Mouse (Mus musculus) adipocyte (in vitro differentiated cells): ENCODE data around the gene Slc25a23.
"Not testable (repeated sequence)": the region's sequence is repeated elsewhere in the genome, so short reads cannot be mapped to it uniquely, and the experiment has no call there.

Experiments
- DNase-seq: peaks from one replicate; pipeline ENCODE4 v3.0.0-alpha.2; 2016; ENCODE audit warnings: low spot score

The Slc25a23 gene

DNA sequence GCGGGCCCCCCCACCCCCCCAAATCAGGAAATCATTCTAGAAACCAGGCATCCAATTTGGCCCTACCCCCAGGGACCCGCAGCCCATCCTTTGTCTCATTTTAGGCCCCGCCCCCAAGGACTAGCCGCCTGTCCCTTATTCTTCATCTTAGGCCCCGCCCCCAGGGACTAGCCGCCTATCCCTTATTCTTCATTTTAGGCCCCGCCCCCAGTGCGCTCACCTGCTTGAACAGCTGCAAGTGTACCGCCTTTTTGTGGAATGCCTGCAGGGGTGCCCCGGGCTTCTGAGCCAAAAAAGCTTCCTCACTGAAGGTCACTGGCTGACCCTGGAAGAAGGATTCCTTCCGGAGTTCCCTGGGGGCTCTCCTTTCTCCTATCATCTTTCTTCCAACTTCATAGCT lies 11.0 kb upstream of the Slc25a23 start:
- no peak for DNase-seq

DNA sequence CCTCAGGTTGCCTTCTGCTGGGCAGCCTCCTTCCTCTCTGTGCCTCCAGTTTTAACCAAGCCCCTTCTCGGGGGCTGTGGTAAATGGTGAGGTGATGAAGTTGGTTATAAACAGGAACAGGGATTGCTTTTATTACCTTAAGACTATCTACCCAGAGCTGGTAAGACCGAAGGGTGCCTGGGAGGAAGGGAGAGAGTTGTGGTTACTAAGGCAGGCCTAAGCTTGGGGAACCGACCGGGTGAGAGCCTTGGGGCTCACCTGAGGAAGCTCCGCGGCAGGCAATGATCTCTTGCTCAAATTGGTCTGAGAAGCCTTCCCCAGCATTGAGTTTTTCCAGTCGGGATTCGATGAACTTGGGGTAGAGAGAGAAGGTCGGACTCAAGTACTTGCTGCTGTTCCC lies 10.6 kb upstream of the Slc25a23 start:
- no peak for DNase-seq

DNA sequence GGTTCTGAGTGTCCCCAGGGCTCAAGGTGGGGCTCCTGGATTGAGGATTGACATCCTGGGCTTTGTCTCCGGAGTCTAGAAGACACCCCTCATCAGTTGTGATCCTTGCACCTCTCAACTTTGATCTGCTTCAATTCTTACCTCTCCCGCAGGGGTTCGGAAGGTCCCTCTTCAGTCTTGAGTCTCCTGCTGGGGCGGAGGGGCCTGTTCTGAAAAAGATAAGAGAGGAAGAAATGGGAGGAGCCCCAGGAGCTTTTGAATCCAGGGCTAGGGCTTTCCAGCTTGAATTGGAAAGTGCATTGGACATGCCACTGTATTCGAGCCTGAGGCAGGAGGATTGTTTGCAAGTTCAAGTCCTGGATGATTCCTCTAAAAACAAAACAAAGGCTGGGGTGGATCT lies 7.2 kb upstream of the Slc25a23 start:
- DNase-seq = no peak

DNA sequence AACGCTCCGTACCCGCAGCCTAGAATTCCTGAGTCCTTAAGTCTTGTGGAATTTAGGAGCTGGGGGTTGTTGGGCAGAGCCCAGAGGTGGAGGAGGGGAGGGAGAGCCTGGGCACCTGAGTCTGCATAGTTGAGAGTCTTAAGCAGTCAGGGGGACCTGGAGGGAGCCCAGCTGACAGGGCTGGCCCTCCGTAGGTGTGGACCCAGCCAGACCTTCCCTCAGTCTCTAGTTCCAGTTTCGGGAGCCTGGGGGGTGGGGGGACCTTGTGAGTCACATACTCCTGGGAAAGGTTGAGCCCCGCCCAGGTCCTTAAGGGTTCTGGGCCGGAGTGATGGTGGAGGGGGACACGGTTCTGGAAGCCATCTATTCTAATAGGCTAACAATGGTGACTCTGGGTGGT lies 3.4 kb upstream of the Slc25a23 start:
- no peak for DNase-seq

DNA sequence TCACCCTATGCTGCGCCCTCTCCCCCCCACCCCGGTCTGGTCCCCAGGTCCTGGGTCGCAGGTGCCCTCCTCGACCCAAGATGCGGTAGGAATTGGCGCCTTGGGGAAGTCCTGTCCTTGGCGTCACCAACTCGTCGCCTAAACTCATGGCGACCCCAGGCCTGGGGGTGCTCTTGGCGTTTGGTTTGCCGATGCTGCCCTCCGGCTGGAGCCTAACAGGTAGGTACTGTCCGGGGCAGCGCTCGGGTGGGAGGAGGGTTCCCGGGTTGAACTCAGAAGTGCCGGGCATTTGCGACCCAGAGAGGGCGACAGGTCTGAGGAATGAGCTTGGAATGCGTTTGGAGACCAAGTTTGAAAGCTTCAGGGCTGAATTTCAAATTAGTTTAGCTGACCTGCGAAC lies 2.9 kb upstream of the Slc25a23 start:
- DNase-seq = no peak

DNA sequence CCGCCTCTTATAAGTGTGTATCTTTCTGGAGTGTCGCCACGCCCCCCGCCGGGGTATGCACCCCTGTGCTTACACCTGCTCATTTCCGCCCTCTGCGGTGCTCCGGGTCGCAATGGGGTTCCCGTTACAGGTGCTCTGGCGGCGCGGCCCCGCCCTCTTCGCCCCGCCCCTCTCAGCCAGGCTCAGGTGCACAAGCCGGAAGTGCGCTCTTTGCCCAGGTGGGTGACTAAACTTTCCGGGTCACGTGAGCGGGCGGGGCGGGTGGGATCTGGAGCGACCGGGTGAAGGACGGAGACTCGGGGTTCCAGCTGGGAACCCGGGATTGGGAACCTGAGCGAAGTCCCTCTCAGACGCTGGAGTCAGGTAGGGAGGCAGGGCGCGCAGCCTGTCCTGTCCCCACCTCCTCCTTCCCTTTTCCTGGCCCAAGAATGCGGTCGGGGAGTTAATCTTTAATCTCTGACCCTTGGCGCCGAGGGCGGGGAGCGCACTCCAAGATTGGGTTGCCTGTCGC lies 2.4 kb upstream of the Slc25a23 start:
- DNase-seq = no peak

DNA sequence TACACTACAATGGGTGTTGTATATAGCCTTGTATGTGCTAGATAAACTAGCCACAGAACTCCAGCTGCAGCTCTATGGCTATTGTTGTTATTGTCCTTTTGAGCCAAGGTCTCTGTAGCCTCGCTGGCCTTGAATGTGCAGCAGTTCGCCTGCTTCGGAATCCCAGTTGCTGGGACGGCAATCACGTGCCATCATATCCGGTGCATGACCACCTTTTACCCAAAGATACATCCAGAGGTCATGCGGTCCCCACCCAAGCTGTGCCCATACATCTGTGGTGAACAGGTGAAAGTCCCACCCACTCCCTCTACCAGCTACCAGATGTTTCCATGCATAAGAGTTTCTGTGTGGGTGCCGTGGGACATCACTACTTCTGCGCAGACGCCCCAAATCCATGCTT lies 1.4 kb upstream of the Slc25a23 start:
- no peak for DNase-seq

DNA sequence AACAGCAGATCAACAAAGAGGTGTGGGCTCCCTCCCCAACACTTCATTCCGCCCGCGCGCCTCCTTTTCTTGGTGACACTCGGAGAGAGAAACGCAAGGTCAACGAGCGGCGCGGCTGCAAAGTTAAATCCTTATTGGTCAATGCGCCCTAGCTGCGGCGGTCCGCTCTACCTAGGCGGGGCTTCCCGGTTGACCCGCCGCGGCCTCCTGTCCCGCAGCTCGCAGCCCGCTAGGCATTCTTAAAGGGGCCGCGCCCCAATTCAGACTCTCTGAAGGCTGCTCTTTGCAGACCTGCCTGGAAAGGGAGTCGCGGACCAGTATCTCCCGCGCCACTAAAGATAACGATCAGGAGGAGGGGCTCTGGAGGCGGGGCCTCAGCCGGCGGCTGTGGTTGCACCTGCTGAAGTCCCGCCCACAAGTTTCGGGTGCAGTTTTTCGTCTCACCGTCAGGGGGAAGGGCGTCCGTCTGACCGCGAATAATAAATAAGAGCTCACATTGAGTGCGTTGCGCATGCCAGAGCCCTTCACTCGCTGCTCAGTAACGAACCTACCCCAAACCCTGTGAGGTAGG lies 653 bp upstream of the Slc25a23 start:
- DNase-seq = peak; percentile 63

DNA sequence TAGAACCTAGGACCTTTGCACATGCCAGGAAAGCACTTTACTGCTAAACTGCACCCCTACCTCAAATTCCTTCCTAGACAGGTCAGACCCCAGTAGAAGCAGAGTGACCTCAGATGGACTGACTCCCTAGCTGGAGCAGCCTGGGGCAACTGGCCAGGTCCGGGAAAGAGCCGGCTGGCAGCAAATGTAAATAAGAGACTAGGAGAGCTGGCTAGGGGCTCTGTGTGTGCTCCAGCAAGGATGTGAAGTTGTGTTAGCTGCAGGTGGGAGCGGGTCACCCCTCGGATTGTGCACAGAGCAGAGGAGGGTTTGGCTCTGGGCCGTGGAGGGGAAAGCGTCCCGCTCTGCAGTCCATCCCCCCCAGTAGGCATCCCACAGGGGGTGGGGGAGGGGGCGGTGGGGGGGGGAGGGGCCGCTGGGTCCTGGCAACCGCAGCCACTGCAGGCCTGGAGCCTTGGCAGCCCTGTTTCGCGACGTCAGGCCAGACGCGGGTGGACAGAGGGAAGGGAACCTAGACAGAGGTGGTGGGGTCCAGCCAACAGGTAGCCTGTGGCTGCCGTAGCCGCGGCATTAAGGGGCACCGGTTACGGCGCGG lies 675 bp downstream of the Slc25a23 start, which contains the start of gene Crb3:
Gene Crb3, plus strand, starts transcription at position 215 of the 595 bp plus-strand sequence.
- DNase-seq = no peak

DNA sequence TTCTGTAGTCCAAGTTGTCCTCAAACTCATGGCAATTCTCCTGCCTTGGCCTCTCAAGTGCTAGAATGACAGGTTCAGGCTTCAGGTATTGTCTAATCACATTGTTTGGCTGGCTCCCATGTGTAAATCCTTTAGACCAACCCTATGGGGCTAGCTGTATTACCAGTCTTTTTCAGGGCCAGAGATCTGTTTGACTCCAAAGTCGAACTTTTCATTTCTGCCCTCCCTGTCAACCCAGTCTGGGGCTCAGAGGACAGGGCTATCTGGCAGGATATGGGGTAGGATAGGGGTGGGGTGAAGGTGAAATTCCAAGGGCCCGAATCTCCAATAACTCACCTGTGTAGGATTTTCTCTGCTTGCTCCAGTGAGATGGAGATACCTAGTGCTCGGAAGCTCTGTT lies 3.4 kb downstream of the Slc25a23 start:
- no peak for DNase-seq

DNA sequence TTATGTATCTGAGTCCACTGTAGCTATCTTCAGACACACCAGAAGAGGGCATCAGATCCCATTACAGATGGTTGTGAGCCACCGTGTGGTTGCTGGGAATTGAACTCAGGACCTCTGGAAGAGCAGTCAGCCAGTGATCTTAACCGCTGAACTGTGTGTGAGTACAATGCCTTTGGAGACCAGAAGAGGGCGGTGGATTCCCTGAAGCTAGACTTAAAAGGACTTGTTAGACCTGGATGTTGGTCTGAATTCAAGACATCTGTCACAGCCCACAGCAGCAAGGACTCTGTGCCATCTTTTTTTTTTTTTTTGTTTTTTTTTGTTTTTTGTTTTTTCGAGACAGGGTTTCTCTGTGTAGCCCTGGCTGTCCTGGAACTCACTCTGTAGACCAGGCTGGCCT lies 8.0 kb downstream of the Slc25a23 start:
- DNase-seq = not testable (repeated sequence)

DNA sequence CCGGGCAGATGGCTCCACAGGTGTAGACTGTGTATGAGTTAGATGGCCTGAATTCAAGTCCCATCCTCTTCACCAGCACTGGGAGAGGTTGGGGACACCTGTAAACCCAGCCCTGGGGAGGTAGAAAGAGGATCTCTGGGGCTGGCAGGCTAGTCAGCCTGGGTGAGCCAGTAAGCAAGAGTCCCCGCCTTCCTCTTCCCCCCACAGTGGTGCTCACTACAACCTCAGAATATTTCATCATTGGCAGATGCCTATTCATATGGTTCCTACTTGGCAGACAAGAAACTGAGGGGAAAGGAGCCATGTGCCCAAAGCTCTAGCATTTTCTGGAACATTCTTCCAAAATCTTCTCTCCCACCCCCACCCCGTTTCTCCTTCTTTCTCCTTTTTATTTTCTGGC lies 10.8 kb downstream of the Slc25a23 start:
- no peak for DNase-seq

DNA sequence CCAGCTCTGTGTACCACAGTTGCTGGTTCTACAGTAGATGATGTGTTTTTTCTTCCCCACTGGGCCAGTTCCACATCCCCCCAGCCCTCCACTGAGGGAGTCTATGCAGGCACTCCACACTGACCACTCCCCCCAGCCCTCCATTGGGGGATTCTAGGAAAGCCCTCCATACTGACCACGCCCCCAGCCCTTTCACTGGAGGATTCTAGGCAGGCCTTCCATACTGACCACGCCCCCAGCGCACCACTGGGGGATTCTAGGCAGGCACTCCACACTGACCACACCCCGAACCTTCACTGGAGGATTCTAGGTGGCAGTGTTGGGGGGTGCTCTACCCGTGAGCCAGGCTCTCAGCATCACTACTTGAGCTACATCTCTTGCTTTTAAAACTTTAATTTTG lies 12.3 kb downstream of the Slc25a23 start:
- no peak for DNase-seq

DNA sequence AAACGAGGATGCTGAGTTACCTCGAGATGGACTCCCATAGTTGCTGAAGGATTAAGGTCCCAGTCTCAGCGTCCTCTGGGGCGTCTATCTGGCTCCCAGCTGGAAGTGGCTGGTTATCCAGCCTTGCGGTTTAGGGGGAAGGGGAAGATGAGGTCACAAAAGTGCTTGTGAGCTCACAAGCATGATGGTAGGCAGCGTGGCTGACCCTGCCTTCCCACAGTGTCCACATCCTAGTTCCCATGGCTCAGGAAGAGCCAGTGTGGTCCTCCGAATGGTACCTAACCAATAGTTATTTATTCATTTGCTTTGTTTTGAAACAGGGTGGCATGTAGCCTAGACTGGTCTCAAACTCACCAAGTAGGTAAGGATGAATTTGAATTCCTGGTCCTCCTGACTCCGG lies 18.1 kb downstream of the Slc25a23 start, which contains the start of gene Slc25a41:
Gene Slc25a41, minus strand, starts transcription at position 101 of the 400 bp plus-strand sequence.
- no peak for DNase-seq

DNA sequence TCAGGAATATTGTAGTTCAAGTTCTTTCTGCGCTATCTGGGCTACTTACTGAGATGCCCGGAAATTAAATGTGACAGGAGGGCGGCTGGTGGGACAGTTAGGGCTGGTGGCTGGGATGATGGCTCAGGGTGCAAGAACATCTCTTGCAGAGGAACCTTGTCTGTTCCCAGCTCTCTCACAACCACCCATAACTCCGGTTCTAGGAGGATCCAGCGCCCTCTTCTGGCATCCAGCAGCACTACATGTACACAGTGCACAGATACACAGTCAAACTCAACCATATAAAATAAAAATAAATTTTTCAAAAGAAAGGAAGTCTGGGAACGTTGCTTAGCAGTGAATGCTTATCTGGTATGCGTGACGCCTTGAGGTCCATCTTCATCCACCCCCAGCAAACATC lies 20.7 kb downstream of the Slc25a23 start:
- DNase-seq = no peak

DNA sequence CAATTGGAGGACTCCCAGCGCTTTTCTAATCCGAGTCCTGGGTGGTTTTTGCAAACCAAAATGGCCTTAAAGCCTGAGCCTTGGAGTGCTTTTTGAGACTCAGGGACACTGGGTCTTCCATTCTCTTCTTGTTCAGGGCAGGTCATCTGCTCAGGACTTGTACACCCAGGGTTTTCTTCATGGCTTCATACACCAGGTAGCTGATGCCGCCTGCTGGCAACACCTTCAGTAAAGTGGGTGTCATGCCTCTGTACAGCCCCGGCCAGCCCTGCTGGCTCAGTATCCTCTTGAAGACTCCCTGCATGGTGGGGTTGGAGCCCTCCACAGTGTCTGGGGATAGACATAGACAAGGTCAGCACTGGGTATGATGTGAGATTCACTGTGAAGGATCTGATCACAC lies 26.8 kb downstream of the Slc25a23 start:
- DNase-seq = no peak

DNA sequence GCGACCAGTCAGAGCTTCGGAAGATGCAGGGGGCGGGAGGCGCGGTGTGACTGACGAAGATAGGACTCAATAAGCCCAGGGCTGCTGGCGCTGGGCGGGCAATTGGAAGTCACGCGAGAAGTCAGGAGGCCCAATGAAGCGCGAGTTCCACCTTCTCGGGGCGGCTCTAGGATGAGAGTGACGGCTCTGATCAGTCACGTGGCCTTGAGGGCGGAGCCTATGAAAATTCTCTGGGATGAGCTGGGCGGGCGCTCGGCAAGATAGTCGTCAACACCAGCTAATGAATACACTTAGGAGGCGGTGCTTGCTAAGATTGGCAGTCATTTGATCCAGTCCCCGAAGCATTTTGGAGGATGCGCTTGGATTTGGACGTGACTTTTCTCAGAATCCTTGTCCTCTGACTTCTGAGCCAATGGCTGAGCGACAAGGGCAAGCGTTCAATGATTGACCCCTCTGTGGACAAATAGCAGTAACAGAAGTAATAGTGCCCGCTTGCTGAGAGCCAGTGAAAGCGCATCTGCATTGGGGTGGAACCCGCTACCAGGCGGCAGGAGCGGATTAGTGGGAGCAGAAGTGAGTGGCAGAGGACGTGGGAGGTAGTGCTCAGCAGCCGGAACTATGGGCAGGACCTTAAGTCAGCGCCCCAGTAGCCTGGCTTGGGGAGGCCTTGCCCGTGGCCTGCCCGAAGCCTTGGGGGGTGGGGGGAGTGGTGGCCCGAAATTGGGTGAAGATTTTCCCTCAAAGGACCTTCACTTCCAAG lies 27.8 kb downstream of the Slc25a23 start:
- DNase-seq = peak; percentile 100

DNA sequence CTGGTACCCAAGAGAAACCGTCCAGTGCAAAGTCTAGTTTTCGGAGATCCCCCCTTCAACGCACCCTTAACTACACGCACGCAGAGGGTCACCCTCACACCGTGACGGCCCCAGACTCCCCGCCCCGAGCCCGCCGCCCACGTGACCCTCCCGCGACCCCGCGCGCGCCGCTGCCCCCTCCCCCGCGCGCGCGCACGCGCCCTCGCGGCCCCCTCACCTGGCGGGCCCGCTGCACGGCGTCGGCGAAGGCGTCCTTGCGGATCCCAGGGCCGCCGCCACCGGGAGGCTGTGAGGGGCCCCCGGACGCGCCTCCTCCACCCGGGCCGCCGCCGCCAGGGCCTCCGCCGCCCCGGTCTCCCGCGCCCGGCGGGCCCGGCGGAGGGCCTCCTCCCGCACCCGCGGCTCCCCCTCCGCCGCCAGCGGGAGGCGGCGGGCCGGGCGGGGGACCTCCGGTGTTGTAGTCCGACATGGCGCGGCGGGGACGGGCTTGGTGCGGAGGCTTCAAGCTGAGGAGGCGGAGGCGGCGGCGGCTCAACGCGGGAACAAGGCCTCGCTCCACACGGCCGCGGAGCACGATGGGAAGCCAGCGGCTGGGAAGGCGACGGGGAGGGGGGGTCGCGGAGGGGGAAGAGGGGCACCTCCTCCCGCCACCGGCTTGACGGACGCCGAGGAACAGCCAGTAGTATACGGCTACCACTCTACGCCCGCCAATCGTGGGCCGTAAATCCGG lies 28.6 kb downstream of the Slc25a23 start, which contains the start of gene Khsrp:
Gene Khsrp, minus strand, starts transcription at position 592 of the 730 bp plus-strand sequence.
- no peak for DNase-seq

DNA sequence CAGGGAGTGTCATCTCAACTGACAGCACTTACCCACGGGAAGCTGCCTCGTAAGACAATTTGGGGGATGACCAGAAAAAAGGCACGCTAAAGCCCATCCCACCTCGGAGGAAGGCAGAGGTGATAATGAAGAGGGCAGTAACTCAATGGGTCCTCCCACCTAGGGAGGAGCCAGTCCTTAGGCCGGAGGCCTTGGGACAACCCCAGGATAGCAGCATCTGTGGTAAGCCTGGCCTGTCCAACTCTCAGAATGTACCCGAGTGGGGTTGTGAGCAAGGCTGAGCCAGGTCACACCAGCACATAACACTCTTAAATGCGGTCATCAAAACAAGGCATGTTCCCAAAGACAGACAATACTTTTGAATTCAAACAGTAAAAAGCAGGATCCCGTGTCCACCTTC lies 30.0 kb downstream of the Slc25a23 start:
- DNase-seq = peak; percentile 62

DNA sequence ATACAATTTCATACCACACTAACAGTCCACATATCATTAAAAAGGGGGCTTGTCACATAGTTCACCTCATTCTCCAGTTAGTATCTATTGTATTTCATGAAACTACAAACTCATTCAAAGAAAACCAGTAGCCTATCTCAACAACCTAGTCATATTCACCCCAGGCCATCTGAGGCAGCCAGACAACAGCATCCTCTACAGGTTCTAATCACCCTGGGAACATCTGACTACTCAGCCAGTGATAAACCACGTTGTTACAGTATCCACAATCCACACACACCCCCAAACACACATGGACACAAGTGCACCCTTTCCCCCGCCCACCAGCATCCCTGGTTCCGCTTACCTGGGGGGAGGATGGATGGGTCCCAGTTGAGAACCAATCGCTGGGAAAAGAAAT lies 32.2 kb downstream of the Slc25a23 start:
- DNase-seq = no peak

DNA sequence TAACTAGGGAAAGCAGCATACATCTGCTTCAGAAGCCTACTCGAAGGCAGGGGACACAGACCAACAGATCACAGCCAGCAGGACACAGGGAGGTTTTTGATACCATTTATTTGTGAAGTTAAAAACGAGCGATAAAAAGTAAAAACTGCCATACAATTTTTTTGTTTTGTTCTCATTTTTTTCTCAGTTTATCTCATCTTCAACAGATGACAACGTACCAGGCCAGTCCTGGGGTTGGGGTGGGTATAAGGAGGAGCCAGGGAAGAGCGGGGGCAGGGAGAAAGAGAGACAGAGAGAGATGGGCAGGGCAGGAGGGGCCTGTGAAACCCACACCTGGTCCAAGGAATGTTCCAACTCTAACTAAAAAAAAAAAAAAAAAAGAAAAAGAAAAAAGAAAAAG lies 38.7 kb downstream of the Slc25a23 start:
- no peak for DNase-seq

DNA sequence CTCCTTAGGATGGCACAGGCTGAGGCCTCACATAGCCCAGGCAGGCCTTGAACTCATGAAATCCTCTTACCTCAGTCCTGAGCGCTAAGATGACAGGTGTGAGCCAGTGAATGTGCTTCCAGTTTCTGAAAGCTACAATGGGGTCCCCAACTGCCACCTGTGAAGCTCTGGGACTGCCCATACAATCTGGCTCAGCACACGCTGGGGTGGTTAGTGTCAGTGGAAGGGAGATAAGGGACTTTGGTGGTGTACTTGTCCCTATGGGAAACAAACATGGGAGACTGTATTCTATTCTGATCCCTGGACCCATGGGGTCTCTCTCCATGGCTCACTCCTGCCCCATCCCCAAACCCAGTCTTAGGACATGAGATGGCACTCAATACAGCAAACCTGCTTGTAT lies 40.0 kb downstream of the Slc25a23 start:
- DNase-seq = no peak
